Mouse (Mus musculus) hindbrain, postnatal 0 days (tissue): ENCODE measurements around the gene Olfr975. TPM values are rescaled to one million over a fixed set of nuclear protein-coding genes. Genes with fewer than 3 reads are reported as not detected.

ENCODE experiments used
- ATAC-seq: fragments of 200-750 bp; cut with Nextera tagmentation; 2 replicates; pipeline ENCODE4 v1.8.0; 2017; ENCODE audit warnings: mild to moderate bottlenecking, moderate TSS enrichment, moderate library complexity
- DNase-seq: peaks from one replicate; pipeline ENCODE4 v3.0.0-alpha.2; 2015; ENCODE audit warnings: low spot score
- H3K27ac ChIP-seq: fragments of 300-500 bp; sonication (generic); 2 replicates; pipeline ENCODE4 v1.5.1; 2014; ENCODE audit warnings: mild to moderate bottlenecking
- H3K27me3 ChIP-seq: fragments of 300-500 bp; sonication (generic); 2 replicates; pipeline ENCODE4 v1.6.1; 2014; ENCODE audit warnings: low read length, mixed read lengths; ENCODE audit not compliant: insufficient read depth
- H3K36me3 ChIP-seq: fragments of 300-500 bp; sonication (generic); 2 replicates; pipeline ENCODE4 v1.6.1; 2014; ENCODE audit warnings: low read length, mixed read lengths; ENCODE audit not compliant: insufficient read depth
- H3K4me1 ChIP-seq: fragments of 300-500 bp; sonication (generic); 2 replicates; pipeline ENCODE4 v1.6.1; 2014; ENCODE audit warnings: antibody characterized with exemption, low read length, mixed read lengths; ENCODE audit not compliant: insufficient read depth
- H3K4me2 ChIP-seq: fragments of 300-500 bp; sonication (generic); 2 replicates; pipeline ENCODE4 v1.6.1; 2014; ENCODE audit warnings: low read depth, mild to moderate bottlenecking, low read length, moderate library complexity, mixed read lengths
- H3K4me3 ChIP-seq: fragments of 300-500 bp; sonication (generic); 2 replicates; pipeline ENCODE4 v1.5.1; 2014; ENCODE audit warnings: low read length
- H3K9ac ChIP-seq: fragments of 300-500 bp; sonication (generic); replicated peaks from 2 replicates; pipeline ENCODE4 v1.6.1; 2014; ENCODE audit warnings: mild to moderate bottlenecking, low read length, moderate library complexity, mixed read lengths
- H3K9me3 ChIP-seq: fragments of 300-500 bp; sonication (generic); 2 replicates; pipeline ENCODE4 v1.6.1; 2016; ENCODE audit warnings: low read length, mixed read lengths
- CTCF ChIP-seq: IDR thresholded peaks from 2 replicates; pipeline ENCODE4 v1.5.1; 2016; ENCODE audit warnings: antibody characterized with exemption, control low read depth, low read depth
- WGBS: fragments of 180-500 bp; shearing (Covaris S2); extraction: QIAGEN DNeasy Blood & Tissue Kit; methylation state at CpG from one replicate; pipeline ENCODE4 v1.1.7; 2014; 5-methylcytosine and 5-hydroxymethylcytosine counted together
- polyA plus RNA-seq: library from polyadenylated mRNA; unstranded; fragments of >200 nt; fragmentation: Nextera tagmentation; extraction: Ambion mirVana; gene quantifications from 2 replicates; pipeline ENCODE4 v1.2.1, GENCODE M21; 2015
- total RNA-seq: library from RNA; depleted of rRNA; stranded (reverse); fragments of >200 nt; gene quantifications from 2 replicates; pipeline ENCODE4 v1.2.3, GENCODE M21; 2014; rRNA removed

The Olfr975 gene
- total and polyA plus RNA-seq, 2 experiments from 2014 or later: 0.05 TPM; not detected in 1

DNA sequence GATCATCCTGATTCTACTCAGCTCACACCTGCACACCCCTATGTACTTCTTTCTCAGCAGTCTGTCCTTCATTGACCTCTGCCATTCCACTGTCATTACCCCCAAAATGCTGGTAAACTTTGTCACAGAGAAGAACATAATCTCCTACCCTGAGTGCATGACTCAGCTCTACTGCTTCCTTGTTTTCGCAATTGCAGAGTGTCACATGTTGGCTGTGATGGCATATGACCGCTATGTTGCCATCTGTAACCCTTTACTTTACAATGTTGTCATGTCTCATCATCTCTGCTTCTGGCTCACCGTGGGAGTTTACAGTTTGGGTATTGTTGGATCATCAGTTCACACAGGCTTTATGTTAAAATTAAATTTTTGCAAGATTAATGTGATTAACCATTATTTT, 41.9 kb downstream of the Olfr975 start:
- no peaks in the 10 kb centered on the region for H3K36me3 ChIP-seq
- no peak for DNase-seq
- no peak for ATAC-seq
- H3K9ac ChIP-seq: no peak overlapping the region
- H3K4me1 ChIP-seq: no peaks in the 10 kb centered on the region
- no peaks in the 10 kb centered on the region for H3K9me3 ChIP-seq
- TF ChIP-seq CTCF: no peak
- WGBS: 84% methylated on average over 3 of the region's 3 CpGs
- no peak overlapping the region for H3K4me3 ChIP-seq
- H3K4me2 ChIP-seq: no peak overlapping the region
- H3K27me3 ChIP-seq: no peaks in the 10 kb centered on the region
- H3K27ac ChIP-seq: no peak overlapping the region

DNA sequence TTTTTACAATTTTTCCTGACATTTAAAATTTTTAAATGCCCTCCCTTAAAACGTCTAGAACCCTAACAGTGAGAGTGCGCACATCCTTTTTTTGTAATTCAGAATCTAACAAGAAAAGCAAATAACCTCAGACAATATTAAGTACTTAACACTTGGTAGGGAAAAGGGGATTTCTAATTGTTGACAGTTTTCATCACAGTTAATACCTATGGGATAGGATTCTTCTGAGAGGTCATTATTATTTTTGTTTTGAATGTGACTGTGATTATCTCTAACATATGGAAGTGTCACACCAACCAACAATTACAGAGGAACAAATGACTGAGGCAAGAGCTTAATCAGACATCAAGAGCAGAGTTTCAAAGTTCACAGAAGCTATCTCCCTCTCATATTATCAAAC, 44.8 kb downstream of the Olfr975 start, which contains the start of gene Olfr229:
Gene Olfr229, plus strand, starts transcription at position 301 of the 400 bp plus-strand sequence.
- 74% methylated on average over 2 of the region's 2 CpGs for WGBS
- Histone ChIP-seq H3K9me3 (no peaks in the 10 kb centered on the region), H3K9ac (no peak within 1 kb of the TSS), H3K36me3 (no peaks in the 10 kb centered on the region), H3K27ac (no peak within 1 kb of the TSS), H3K4me3 (no peak within 1 kb of the TSS), H3K4me2 (no peak within 1 kb of the TSS), H3K27me3 (no peaks in the 10 kb centered on the region), H3K4me1 (no peaks in the 10 kb centered on the region)
- TF ChIP-seq CTCF: no peak
- ATAC-seq (no peak), DNase-seq (no peak)

DNA sequence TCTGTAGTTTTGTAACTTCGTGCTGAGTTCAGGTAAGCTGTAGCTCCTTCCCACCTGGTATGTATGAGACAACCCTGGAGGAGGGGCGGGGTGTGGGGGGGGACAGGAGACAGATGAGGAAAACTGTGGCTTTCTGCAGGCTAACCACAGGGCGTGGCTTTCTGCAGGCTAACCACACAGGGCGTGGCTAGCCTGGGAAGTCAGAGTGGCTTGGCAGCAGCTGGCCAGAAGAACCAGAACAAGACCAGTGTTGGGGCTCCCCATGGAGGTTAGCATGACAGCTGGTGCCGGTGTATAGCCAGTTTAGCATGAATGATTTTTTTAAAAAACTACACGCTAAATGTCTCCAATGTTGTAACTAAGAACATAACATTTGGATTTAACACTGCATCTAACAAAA, 46.7 kb downstream of the Olfr975 start:
- no peak for ATAC-seq
- H3K27me3 ChIP-seq: no peaks in the 10 kb centered on the region
- no peak overlapping the region for H3K9ac ChIP-seq
- no peaks in the 10 kb centered on the region for H3K36me3 ChIP-seq
- no peak overlapping the region for H3K4me3 ChIP-seq
- H3K4me1 ChIP-seq: no peaks in the 10 kb centered on the region
- no peak overlapping the region for H3K4me2 ChIP-seq
- H3K9me3 ChIP-seq: no peaks in the 10 kb centered on the region
- TF ChIP-seq CTCF: no peak
- 79% methylated on average over 6 of the region's 6 CpGs for WGBS
- DNase-seq: no peak
- no peak overlapping the region for H3K27ac ChIP-seq

Other genes with a start within 250 kb of the Olfr975 start
- gene Olfr149, start 244.9 kb downstream of the Olfr975 start, total RNA-seq: not detected in 2 replicates
- gene Olfr149, start 244.9 kb downstream of the Olfr975 start, polyA plus RNA-seq: not detected in 2 replicates
- gene Olfr965, start 240.7 kb downstream of the Olfr975 start, total RNA-seq: not detected in 2 replicates
- gene Olfr965, start 240.7 kb downstream of the Olfr975 start, polyA plus RNA-seq: not detected in 2 replicates
- gene Olfr150, start 221.1 kb downstream of the Olfr975 start, total RNA-seq: not detected in 2 replicates
- not detected in 2 replicates for gene Olfr150, start 221.1 kb downstream of the Olfr975 start, polyA plus RNA-seq
- gene Olfr967, start 205.8 kb downstream of the Olfr975 start, total RNA-seq: not detected in 2 replicates
- gene Olfr967, start 205.8 kb downstream of the Olfr975 start, polyA plus RNA-seq: not detected in 2 replicates
- not detected in 2 replicates for gene Olfr968, start 168.8 kb downstream of the Olfr975 start, total RNA-seq
- gene Olfr968, start 168.8 kb downstream of the Olfr975 start, polyA plus RNA-seq: not detected in 2 replicates
- not detected in 2 replicates for gene Olfr969, start 161.1 kb downstream of the Olfr975 start, total RNA-seq
- not detected in 2 replicates for gene Olfr969, start 161.1 kb downstream of the Olfr975 start, polyA plus RNA-seq
- gene Olfr970, start 143.2 kb downstream of the Olfr975 start, total RNA-seq: not detected in 2 replicates
- gene Olfr970, start 143.2 kb downstream of the Olfr975 start, polyA plus RNA-seq: not detected in 2 replicates
- not detected in 2 replicates for gene Olfr971, start 115.2 kb downstream of the Olfr975 start, total RNA-seq
- not detected in 2 replicates for gene Olfr971, start 115.2 kb downstream of the Olfr975 start, polyA plus RNA-seq
- gene Olfr972, start 85.6 kb downstream of the Olfr975 start, total RNA-seq: not detected in 2 replicates
- gene Olfr972, start 85.6 kb downstream of the Olfr975 start, polyA plus RNA-seq: not detected in 2 replicates
- not detected in 2 replicates for gene Olfr229, start 44.7 kb downstream of the Olfr975 start, total RNA-seq
- gene Olfr229, start 44.7 kb downstream of the Olfr975 start, polyA plus RNA-seq: not detected in 2 replicates
- not detected in 2 replicates for gene Olfr974, start 14.5 kb downstream of the Olfr975 start, total RNA-seq
- gene Olfr974, start 14.5 kb downstream of the Olfr975 start, polyA plus RNA-seq: not detected in 2 replicates
- not detected in 2 replicates for gene Olfr976, start 9.1 kb upstream of the Olfr975 start, total RNA-seq
- not detected in 2 replicates for gene Olfr976, start 9.1 kb upstream of the Olfr975 start, polyA plus RNA-seq
- gene Olfr978, start 40.1 kb upstream of the Olfr975 start, total RNA-seq: not detected in 2 replicates
- gene Olfr978, start 40.1 kb upstream of the Olfr975 start, polyA plus RNA-seq: not detected in 2 replicates
- gene Olfr979, start 51.4 kb upstream of the Olfr975 start, total RNA-seq: not detected in 2 replicates
- gene Olfr979, start 51.4 kb upstream of the Olfr975 start, polyA plus RNA-seq: not detected in 2 replicates
- not detected in 2 replicates for gene Olfr980, start 57.5 kb upstream of the Olfr975 start, total RNA-seq
- gene Olfr980, start 57.5 kb upstream of the Olfr975 start, polyA plus RNA-seq: not detected in 2 replicates
- not detected in 2 replicates for gene Olfr981, start 69.4 kb upstream of the Olfr975 start, total RNA-seq
- not detected in 2 replicates for gene Olfr981, start 69.4 kb upstream of the Olfr975 start, polyA plus RNA-seq
- gene Olfr982, start 121.8 kb upstream of the Olfr975 start, total RNA-seq: not detected in 2 replicates
- gene Olfr982, start 121.8 kb upstream of the Olfr975 start, polyA plus RNA-seq: not detected in 2 replicates
- not detected in 2 replicates for gene Olfr983, start 141.5 kb upstream of the Olfr975 start, total RNA-seq
- not detected in 2 replicates for gene Olfr983, start 141.5 kb upstream of the Olfr975 start, polyA plus RNA-seq
- not detected in 2 replicates for gene Olfr984, start 162.2 kb upstream of the Olfr975 start, total RNA-seq
- not detected in 2 replicates for gene Olfr984, start 162.2 kb upstream of the Olfr975 start, polyA plus RNA-seq
- gene Olfr985, start 178.1 kb upstream of the Olfr975 start, total RNA-seq: not detected in 2 replicates
- gene Olfr985, start 178.1 kb upstream of the Olfr975 start, polyA plus RNA-seq: not detected in 2 replicates
- not detected in 2 replicates for gene Tmem225, start 196.1 kb upstream of the Olfr975 start, total RNA-seq
- gene Tmem225, start 196.1 kb upstream of the Olfr975 start, polyA plus RNA-seq: not detected in 2 replicates
- gene Olfr986, start 228.9 kb upstream of the Olfr975 start, total RNA-seq: not detected in 2 replicates
- gene Olfr986, start 228.9 kb upstream of the Olfr975 start, polyA plus RNA-seq: not detected in 2 replicates
- gene Zfp202, start 240.3 kb upstream of the Olfr975 start, total RNA-seq: 8.1 TPM in 2 replicates
- gene Zfp202, start 240.3 kb upstream of the Olfr975 start, polyA plus RNA-seq: 4.9 TPM in 2 replicates